Mouse (Mus musculus) midbrain, embryonic 13.5 days (tissue): ENCODE data around the gene Dpep2nb. TPM values are rescaled to one million over a fixed set of nuclear protein-coding genes. Genes with fewer than 3 reads are reported as not detected.

Source experiments
- ATAC-seq: fragments of 200-750 bp; cut with Nextera tagmentation; 2 replicates; pipeline ENCODE4 v1.8.0; 2017; ENCODE audit warnings: mild to moderate bottlenecking, moderate TSS enrichment, moderate library complexity
- H3K27ac ChIP-seq: fragments of 300-500 bp; sonication (generic); 2 replicates; pipeline ENCODE4 v1.5.1; 2015; ENCODE audit warnings: inconsistent platforms, mild to moderate bottlenecking, moderate library complexity
- H3K27me3 ChIP-seq: fragments of 300-500 bp; sonication (generic); 2 replicates; pipeline ENCODE4 v1.6.1; 2015; ENCODE audit warnings: mild to moderate bottlenecking, inconsistent platforms
- H3K36me3 ChIP-seq: fragments of 300-500 bp; sonication (generic); 2 replicates; pipeline ENCODE4 v1.6.1; 2015; ENCODE audit warnings: mild to moderate bottlenecking, inconsistent platforms
- H3K4me1 ChIP-seq: fragments of 300-500 bp; sonication (generic); replicated peaks from 2 replicates; pipeline ENCODE4 v1.6.1; 2015; ENCODE audit warnings: inconsistent platforms
- H3K4me2 ChIP-seq: fragments of 300-500 bp; sonication (generic); replicated peaks from 2 replicates; pipeline ENCODE4 v1.6.1; 2015; ENCODE audit warnings: moderate library complexity, mild to moderate bottlenecking, inconsistent platforms
- H3K4me3 ChIP-seq: fragments of 300-500 bp; sonication (generic); replicated peaks from 2 replicates; pipeline ENCODE4 v1.5.1; 2015; ENCODE audit warnings: mild to moderate bottlenecking, inconsistent platforms
- H3K9ac ChIP-seq: fragments of 300-500 bp; sonication (generic); replicated peaks from 2 replicates; pipeline ENCODE4 v1.6.1; 2015; ENCODE audit warnings: mild to moderate bottlenecking, inconsistent platforms
- H3K9me3 ChIP-seq: fragments of 300-500 bp; sonication (generic); 2 replicates; pipeline ENCODE4 v1.6.1; 2016; ENCODE audit warnings: mild to moderate bottlenecking, inconsistent platforms
- WGBS: fragments of 180-500 bp; shearing (Covaris S2); methylation state at CpG from one replicate; pipeline ENCODE4 v1.1.7; 2015; 5-methylcytosine and 5-hydroxymethylcytosine counted together
- polyA plus RNA-seq: library from polyadenylated mRNA; unstranded; fragments of >200 nt; fragmentation: Nextera tagmentation; extraction: Ambion mirVana; gene quantifications from 2 replicates; pipeline ENCODE4 v1.2.1, GENCODE M21; 2015

Gene Dpep2nb
- not detected in 2 replicates for polyA plus RNA-seq

DNA sequence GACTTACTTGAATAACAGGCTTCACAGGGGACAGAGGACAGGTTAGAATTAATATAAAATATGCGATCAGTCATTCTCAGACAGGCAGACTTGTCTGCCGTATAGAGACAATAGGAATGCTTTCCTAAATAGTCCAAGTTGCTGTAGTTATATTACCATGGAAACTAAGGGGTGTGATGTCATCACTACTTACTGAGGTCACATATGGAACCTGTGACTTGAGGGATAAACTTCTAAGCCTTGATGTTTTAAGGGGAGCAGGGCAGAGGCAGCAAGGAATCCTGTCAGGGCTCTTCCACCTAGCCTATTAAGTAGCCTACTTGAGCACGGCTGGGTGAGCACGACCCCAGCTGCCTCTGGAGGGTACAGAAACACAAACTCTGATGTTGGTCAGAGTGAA lies at the start of gene Dpep2nb:
Dpep2nb (minus strand) TSS at position 101 of the 400 bp plus-strand sequence.
- ATAC-seq = no peak
- 85% methylated on average over 4 of the region's 4 CpGs for WGBS
- Histone ChIP-seq H3K36me3 (0 out of 2 replicates have a peak, but pooled peaks cover 7% of the 10 kb centered on the region), H3K4me3 (no peak within 1 kb of the TSS), H3K9ac (no peak within 1 kb of the TSS), H3K4me2 (no peak within 1 kb of the TSS), H3K4me1 (peaks cover 13% of the 10 kb centered on the region), H3K9me3 (no peaks in the 10 kb centered on the region), H3K27me3 (0 out of 2 replicates have a peak, but pooled peaks cover 4% of the 10 kb centered on the region), H3K27ac (no peak within 1 kb of the TSS)

GRCm38 (mm10) chr8:106055038-106055437 lies 49.3 kb upstream of the Dpep2nb start:
- 49% methylated on average over 3 of the region's 3 CpGs for WGBS
- Histone ChIP-seq H3K4me3 (no peak overlapping the region), H3K9ac (no peak overlapping the region), H3K9me3 (no peaks in the 10 kb centered on the region), H3K27me3 (no peaks in the 10 kb centered on the region), H3K27ac (no peak overlapping the region), H3K36me3 (peaks cover 43% of the 10 kb centered on the region), H3K4me2 (no peak overlapping the region), H3K4me1 (peaks cover 9% of the 10 kb centered on the region)
- ATAC-seq = no peak

DNA sequence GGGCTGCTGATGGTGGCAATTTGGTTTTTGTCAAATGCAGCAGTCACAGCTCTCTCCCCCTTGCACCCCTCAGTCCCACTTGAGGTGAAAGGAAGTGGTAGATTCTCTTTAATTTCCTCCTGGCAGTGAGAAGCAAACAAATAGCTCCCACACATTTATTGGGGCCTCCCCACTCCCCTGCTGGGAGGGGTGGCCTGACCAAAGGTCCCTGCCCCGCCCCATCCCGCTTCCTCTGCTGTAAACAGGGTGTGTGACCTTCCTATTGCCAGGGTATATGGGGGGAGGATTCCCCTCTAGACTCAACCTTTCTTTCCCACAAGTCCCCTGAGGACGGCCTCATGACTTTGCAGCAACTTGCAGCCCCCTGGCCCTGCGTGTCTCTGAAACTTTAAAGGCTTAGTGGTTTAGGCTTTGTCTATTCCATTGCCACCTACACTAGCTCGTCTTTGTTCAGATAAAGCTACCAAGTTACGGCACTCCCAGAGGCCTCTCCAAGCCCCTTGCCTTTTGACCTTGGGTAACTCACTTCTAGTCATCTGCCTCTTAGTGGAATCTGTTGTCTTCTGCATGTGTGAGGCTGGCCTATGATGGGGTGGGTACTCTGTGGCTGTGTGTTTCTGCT lies 48.5 kb upstream of the Dpep2nb start:
- Histone ChIP-seq H3K4me1 (peaks cover 9% of the 10 kb centered on the region), H3K27me3 (no peaks in the 10 kb centered on the region), H3K9me3 (no peaks in the 10 kb centered on the region)

DNA sequence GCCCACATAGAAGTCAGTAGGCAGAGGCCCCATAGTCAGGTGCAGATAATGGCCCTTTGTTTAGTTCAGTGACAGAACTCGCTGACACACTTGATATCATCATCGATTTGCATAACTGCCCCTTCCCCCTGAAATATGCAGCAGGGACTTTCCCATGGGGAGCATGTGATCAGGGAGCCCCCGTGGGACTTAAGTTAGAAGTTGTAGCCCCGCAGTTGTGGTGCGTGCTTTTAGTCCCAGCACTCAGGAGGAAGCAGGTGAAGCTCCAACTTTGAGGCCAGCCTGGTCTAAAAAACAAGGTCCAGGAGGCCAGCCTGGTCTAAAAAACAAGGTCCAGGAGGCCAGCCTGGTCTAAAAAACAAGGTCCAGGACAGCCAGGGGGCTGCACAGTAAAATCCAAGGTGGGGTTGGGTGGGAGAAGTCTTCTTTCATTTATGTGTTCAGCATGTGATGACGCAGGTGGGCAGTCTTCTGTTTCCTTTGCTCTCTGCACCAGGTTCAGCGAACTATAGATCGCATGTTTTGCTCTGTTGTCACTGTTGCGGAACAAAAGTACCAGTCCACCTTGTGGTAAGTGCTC lies 46.8 kb upstream of the Dpep2nb start:
- Histone ChIP-seq H3K27me3 (no peaks in the 10 kb centered on the region), H3K27ac (no peak overlapping the region), H3K4me2 (no peak overlapping the region), H3K9ac (no peak overlapping the region), H3K9me3 (no peaks in the 10 kb centered on the region), H3K4me3 (no peak overlapping the region), H3K36me3 (peaks cover 56% of the 10 kb centered on the region), H3K4me1 (no peaks in the 10 kb centered on the region)
- no peak for ATAC-seq
- WGBS = 95% methylated on average over 9 of the region's 9 CpGs

More for the DNA sequence above, 48.5 kb upstream of the Dpep2nb start:
- no peak overlapping the region for H3K4me3 ChIP-seq
- no peak for ATAC-seq
- H3K27ac ChIP-seq = no peak overlapping the region
- peaks cover 48% of the 10 kb centered on the region for H3K36me3 ChIP-seq
- no peak overlapping the region for H3K4me2 ChIP-seq
- no peak overlapping the region for H3K9ac ChIP-seq
- 86% methylated on average over 6 of the region's 6 CpGs for WGBS

GRCm38 (mm10) chr8:106051068-106051467 lies 45.3 kb upstream of the Dpep2nb start:
- Histone ChIP-seq H3K9ac (no peak overlapping the region), H3K4me2 (no peak overlapping the region), H3K4me1 (no peaks in the 10 kb centered on the region), H3K27me3 (no peaks in the 10 kb centered on the region), H3K27ac (no peak overlapping the region), H3K4me3 (no peak overlapping the region), H3K36me3 (peaks cover 56% of the 10 kb centered on the region), H3K9me3 (no peaks in the 10 kb centered on the region)
- WGBS = 94% methylated on average over 3 of the region's 3 CpGs
- no peak for ATAC-seq

DNA sequence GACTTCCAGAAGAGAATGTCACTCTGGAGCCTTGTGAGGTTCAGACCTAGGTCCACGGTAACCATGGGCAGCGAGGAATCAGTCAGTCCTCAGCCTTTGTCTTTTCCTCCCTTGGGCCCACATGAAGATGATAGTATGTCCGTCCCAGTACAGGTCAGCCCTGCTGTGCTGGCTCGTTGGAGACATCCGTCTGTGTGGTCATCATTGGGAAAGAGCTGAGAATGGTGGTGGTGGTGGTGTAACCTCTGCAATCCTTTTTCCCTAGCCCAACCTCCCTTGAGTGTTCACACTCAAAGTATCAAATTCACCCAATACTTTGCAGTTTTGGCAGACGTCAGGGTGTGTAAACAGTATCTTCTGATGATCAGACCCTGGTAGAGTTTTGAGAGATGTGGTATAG lies 44.1 kb upstream of the Dpep2nb start:
- no peak overlapping the region for H3K4me3 ChIP-seq
- H3K27ac ChIP-seq = no peak overlapping the region
- no peaks in the 10 kb centered on the region for H3K27me3 ChIP-seq
- peaks cover 63% of the 10 kb centered on the region for H3K36me3 ChIP-seq
- H3K9me3 ChIP-seq = no peaks in the 10 kb centered on the region
- H3K4me2 ChIP-seq = no peak overlapping the region
- ATAC-seq = no peak
- no peaks in the 10 kb centered on the region for H3K4me1 ChIP-seq
- 85% methylated on average over 6 of the region's 6 CpGs for WGBS
- no peak overlapping the region for H3K9ac ChIP-seq

DNA sequence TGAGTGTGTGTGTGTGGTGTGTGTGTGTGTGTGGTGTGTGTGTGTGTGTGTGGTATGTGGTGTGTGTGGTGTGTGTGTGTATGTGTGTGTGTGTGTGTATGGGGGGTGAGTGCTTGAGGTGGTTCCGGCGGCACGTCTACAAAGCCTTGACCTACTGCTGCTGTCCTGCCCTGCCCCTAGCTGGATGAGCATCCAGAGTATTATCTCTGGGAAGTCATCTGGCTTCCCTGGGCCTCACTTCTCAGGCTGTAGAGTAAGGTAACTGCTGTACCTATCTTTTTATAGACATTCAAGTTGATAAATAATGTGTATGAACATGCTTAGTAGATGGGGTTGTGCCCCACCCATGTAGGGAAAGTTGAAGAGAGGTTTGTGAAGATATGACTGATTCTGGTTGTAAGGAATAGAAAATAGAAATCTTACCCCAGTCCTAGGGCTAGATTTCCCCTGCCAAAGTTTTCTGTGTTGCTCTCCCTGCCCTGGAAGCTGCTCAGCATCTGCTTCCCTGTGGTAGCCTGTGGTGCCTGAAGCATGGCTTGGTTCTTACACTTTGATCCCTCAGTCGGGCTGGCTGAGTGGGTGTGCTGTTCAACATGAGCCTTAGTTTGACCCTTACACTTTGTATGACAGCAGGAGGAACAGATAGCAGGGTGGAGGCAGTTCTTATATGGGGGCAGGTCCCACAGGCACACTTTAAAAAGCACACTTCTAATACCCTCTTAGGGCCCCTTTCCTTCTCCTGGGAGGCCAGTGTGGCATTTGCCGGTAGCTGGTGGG lies 42.3 kb upstream of the Dpep2nb start:
- H3K27me3 ChIP-seq = no peaks in the 10 kb centered on the region
- H3K4me1 ChIP-seq = no peaks in the 10 kb centered on the region
- H3K36me3 ChIP-seq = peaks cover 55% of the 10 kb centered on the region
- H3K9me3 ChIP-seq = no peaks in the 10 kb centered on the region
- 85% methylated on average over 5 of the region's 5 CpGs for WGBS
- no peak overlapping the region for H3K9ac ChIP-seq
- no peak overlapping the region for H3K4me2 ChIP-seq
- no peak overlapping the region for H3K4me3 ChIP-seq
- H3K27ac ChIP-seq = no peak overlapping the region
- ATAC-seq = no peak

DNA sequence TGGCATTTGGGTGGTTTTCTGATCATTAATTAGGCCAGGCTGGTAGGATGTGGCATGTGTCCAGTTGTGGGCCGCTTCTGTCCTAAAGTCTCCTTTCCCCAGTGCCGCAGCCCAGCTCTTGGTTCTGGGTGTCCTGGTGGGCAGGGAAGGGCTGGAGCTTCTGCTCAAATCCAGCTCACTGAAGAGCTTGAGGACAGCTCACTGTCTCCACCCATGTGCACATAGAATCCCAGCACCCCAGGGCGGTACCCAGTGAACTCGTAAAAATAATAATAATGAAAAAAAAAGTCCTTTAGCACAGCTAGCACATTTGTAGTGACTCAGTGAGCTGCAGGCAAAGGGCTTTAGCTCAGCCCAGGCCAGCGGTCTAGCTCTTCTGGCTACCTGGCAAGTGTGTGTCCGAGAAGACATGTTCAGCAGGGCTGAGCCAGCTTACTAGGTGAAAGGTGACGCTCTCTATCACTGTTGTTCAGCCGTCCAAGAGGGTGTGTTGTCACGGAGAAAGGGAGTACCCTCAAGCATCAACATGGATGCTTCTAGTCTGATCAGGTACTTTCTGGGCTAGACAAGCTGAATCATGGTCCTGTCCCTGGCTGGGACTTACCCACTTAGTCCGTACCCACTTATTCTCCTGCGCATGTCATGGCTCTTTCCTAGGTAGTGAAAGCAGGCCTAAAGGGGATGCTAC lies 41.2 kb upstream of the Dpep2nb start:
- peaks cover 46% of the 10 kb centered on the region for H3K36me3 ChIP-seq
- H3K9me3 ChIP-seq = no peaks in the 10 kb centered on the region
- H3K27me3 ChIP-seq = no peaks in the 10 kb centered on the region
- no peak overlapping the region for H3K4me3 ChIP-seq
- no peak overlapping the region for H3K9ac ChIP-seq
- no peak overlapping the region for H3K4me2 ChIP-seq
- ATAC-seq = no peak
- WGBS = 90% methylated on average over 11 of the region's 11 CpGs
- H3K27ac ChIP-seq = no peak overlapping the region
- H3K4me1 ChIP-seq = no peaks in the 10 kb centered on the region

GRCm38 (mm10) chr8:106044151-106044550 lies 38.4 kb upstream of the Dpep2nb start:
- ATAC-seq = no peak
- H3K4me1 ChIP-seq = no peaks in the 10 kb centered on the region
- no peak overlapping the region for H3K4me3 ChIP-seq
- peaks cover 27% of the 10 kb centered on the region for H3K36me3 ChIP-seq
- H3K9me3 ChIP-seq = no peaks in the 10 kb centered on the region
- H3K27me3 ChIP-seq = no peaks in the 10 kb centered on the region
- 82% methylated on average over 3 of the region's 3 CpGs for WGBS
- 0 out of 2 replicates have a peak overlapping the region, but pooled peaks have one; percentile 16 for H3K9ac ChIP-seq
- no peak overlapping the region for H3K27ac ChIP-seq
- no peak overlapping the region for H3K4me2 ChIP-seq

- Histone ChIP-seq H3K4me2 (no peak overlapping the region), H3K9ac (no peak overlapping the region), H3K27me3 (no peaks in the 10 kb centered on the region), H3K27ac (no peak overlapping the region), H3K4me1 (no peaks in the 10 kb centered on the region), H3K4me3 (no peak overlapping the region), H3K36me3 (peaks cover 20% of the 10 kb centered on the region), H3K9me3 (no peaks in the 10 kb centered on the region)
- 78% methylated on average over 2 of the region's 2 CpGs for WGBS
- ATAC-seq = no peak
Measured at GRCm38 (mm10) chr8:106043055-106043454, 37.3 kb upstream of the Dpep2nb start.

DNA sequence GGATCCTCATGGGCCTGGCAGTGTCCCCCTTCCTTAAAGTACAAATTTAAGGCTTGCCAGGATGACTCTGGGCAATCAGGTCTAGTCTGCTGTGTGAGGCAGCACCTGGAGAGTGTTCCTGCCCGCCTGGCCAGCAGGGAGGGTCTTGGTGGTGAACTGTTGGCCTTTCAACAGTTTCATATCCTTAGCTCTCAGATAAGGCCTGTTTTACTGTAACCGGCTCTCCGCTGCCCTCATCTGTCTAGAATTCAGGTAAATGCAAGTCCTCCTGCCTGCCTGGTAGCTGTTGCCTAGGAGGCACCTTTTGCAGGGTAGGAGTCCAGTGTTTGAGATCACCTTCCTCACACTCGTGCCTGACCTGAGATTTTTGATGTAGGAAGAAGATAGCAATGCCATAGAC lies 34.4 kb upstream of the Dpep2nb start:
- Histone ChIP-seq H3K4me2 (no peak overlapping the region), H3K27me3 (no peaks in the 10 kb centered on the region), H3K4me3 (no peak overlapping the region), H3K9me3 (no peaks in the 10 kb centered on the region), H3K9ac (no peak overlapping the region), H3K4me1 (no peaks in the 10 kb centered on the region), H3K36me3 (peaks cover 25% of the 10 kb centered on the region), H3K27ac (no peak overlapping the region)
- 85% methylated on average over 4 of the region's 4 CpGs for WGBS
- ATAC-seq = no peak

- no peak overlapping the region for H3K9ac ChIP-seq
- H3K27ac ChIP-seq = no peak overlapping the region
- H3K4me3 ChIP-seq = no peak overlapping the region
- H3K4me1 ChIP-seq = no peaks in the 10 kb centered on the region
- no peak overlapping the region for H3K4me2 ChIP-seq
- 84% methylated on average over 4 of the region's 4 CpGs for WGBS
- ATAC-seq = no peak
- H3K36me3 ChIP-seq = peaks cover 19% of the 10 kb centered on the region
- no peaks in the 10 kb centered on the region for H3K27me3 ChIP-seq
- no peaks in the 10 kb centered on the region for H3K9me3 ChIP-seq
Measured at GRCm38 (mm10) chr8:106039605-106040004, 33.8 kb upstream of the Dpep2nb start.
